Mouse (Mus musculus): ENCODE data around the gene Spred1.

GRCm38 (mm10) chr2:117095491-117095890 is 25.7 kb upstream of the Spred1 start:
- TF ChIP-seq EP300 (optimal IDR thresholded peaks at IDR 0.05) (no peak), CTCF (IDR thresholded peaks at IDR 0.05; ENCODE audit: low read depth) (no peak)

Data from stomach, postnatal 0 days (tissue).